Mouse (Mus musculus) thymus, adult 2 months (tissue): Measurements from ENCODE around the gene Tmem189. TPM values are rescaled to one million over a fixed set of nuclear protein-coding genes. Genes with fewer than 3 reads are reported as not detected.

ENCODE experiments used
- DNase-seq: peaks from one replicate; pipeline ENCODE4 v3.0.0; 2021
- H3K27ac ChIP-seq: fragments of 200-500 bp; 2 replicates; pipeline ENCODE4 v1.5.1; 2012; ENCODE audit warnings: low read length, control low read depth; ENCODE audit not compliant: control insufficient read depth, insufficient read depth
- H3K27me3 ChIP-seq: fragments of 200-500 bp; 2 replicates; pipeline ENCODE4 v1.6.1; 2012; ENCODE audit warnings: mild to moderate bottlenecking, low read length, moderate library complexity, mixed read lengths; ENCODE audit not compliant: control insufficient read depth, insufficient read depth
- H3K36me3 ChIP-seq: fragments of 200-500 bp; 2 replicates; pipeline ENCODE4 v1.6.1; 2012; ENCODE audit warnings: mild to moderate bottlenecking, low read length, moderate library complexity; ENCODE audit not compliant: control insufficient read depth, insufficient read depth
- H3K4me1 ChIP-seq: fragments of 200-500 bp; replicated peaks from 2 replicates; pipeline ENCODE4 v1.6.1; 2012; ENCODE audit warnings: low read length; ENCODE audit not compliant: control insufficient read depth, insufficient read depth
- H3K4me3 ChIP-seq: fragments of 200-500 bp; 2 replicates; pipeline ENCODE4 v1.5.1; 2012; ENCODE audit warnings: mild to moderate bottlenecking, low read length, control low read depth, moderate library complexity; ENCODE audit not compliant: control insufficient read depth, insufficient read depth
- CTCF ChIP-seq: fragments of 200-500 bp; IDR thresholded peaks from 2 replicates; pipeline ENCODE4 v1.5.1; 2012; ENCODE audit warnings: mild to moderate bottlenecking, control low read depth, low read length, moderate library complexity, borderline replicate concordance; ENCODE audit not compliant: control insufficient read depth, poor library complexity, insufficient read depth; ENCODE audit errors: extremely low read depth
- POLR2A ChIP-seq: fragments of 200-500 bp; IDR thresholded peaks from 2 replicates; pipeline ENCODE4 v1.6.1; 2012; ENCODE audit warnings: mild to moderate bottlenecking, low read length, control low read depth, moderate library complexity; ENCODE audit not compliant: control insufficient read depth, poor library complexity, insufficient read depth; ENCODE audit errors: extremely low read depth
- WGBS: fragments of 180-500 bp; shearing (Covaris S2); methylation state at CpG from one replicate; pipeline ENCODE4 v1.1.7; 2018; 5-methylcytosine and 5-hydroxymethylcytosine counted together
- polyA plus RNA-seq: library from polyadenylated mRNA; depleted of rRNA; stranded (reverse); fragments of >200 nt; gene quantifications from 2 replicates; pipeline ENCODE4 v1.2.3, GENCODE M21; 2012; rRNA removed

Gene Tmem189
- polyA plus RNA-seq, 1 experiment = 209 TPM

DNA sequence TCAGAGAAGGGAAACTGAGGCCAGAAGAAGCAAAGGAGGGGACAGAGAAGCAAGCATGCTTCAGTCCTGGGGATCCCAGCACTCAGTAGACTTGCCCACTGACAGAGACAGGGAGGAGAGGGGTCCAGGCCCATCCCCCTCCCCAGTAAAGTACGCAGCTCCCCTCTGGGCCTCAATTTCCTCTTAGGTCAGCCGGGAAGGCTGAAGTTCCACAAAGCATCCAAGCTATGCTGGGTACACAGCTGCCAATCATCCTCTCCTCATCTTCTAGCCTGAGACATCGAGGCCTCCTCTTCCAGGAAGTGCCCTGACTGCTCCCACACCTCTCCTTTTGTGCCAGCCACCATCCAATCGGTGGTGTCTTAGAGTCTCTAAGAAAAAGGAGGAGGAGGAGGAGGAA is 93.4 kb downstream of the Tmem189 start:
- WGBS = 96% methylated on average over 3 of the region's 4 CpGs
- no peak overlapping the region for H3K4me3 ChIP-seq
- no peaks in the 10 kb centered on the region for H3K27me3 ChIP-seq
- no peak for DNase-seq
- H3K27ac ChIP-seq = no peak overlapping the region
- H3K36me3 ChIP-seq = no peaks in the 10 kb centered on the region
- TF ChIP-seq POLR2A = no peak
- no peaks in the 10 kb centered on the region for H3K4me1 ChIP-seq

DNA sequence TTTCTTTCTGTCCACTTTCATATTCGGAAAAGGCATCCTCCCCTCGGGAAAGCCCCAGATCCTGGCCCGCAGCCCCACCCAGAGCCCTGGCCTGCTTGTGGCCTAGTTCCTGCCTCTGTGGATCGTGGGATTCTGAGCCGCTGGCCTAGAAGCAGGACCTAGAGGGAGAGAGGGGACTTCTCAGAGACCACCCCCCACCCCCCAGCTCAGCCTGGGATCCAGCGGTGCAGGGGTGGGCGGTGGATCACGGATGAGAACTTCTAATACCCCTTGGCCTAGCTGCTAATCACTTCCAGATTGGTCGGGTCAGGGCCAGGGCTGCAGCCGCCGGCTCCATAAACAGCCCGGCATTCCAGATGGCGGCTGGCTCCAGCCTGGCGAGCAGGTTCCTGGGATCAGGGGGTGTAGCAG is 93.9 kb downstream of the Tmem189 start:
- no peak overlapping the region for H3K4me3 ChIP-seq
- 93% methylated on average over 14 of the region's 14 CpGs for WGBS
- H3K4me1 ChIP-seq = no peaks in the 10 kb centered on the region
- TF ChIP-seq CTCF = no peak
- no peak for TF ChIP-seq POLR2A
- no peak overlapping the region for H3K27ac ChIP-seq
- H3K36me3 ChIP-seq = no peaks in the 10 kb centered on the region
- H3K27me3 ChIP-seq = no peaks in the 10 kb centered on the region
- no peak for DNase-seq

DNA sequence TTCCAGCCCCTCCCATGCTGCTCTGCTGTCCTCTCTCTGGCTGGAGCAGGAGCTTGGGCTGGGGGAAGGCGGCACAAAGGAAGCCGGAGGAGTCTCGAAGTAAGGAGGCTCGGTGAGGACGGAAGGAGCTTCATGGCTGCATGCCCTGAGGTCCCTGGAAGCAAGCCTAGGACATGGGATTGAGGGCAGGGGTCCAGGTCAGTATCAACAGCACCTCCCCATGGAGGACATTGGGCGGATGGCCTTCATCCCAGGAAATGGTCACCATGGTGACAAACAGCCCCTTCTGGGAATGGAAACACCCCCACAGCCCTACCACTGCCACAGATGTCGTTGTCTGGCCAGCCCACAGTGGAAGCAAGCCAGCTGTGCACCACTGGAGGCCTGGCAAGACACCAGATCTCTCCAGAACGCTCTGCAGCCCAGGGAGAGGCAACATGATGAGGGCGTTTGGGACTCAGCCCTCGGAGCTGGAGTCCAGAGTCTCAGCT is 95.1 kb downstream of the Tmem189 start:
- H3K36me3 ChIP-seq = no peaks in the 10 kb centered on the region
- H3K4me3 ChIP-seq = no peak overlapping the region
- WGBS = 84% methylated on average over 10 of the region's 10 CpGs
- peaks cover under 1% of the 10 kb centered on the region; the same call in 1 of the 2 replicates for H3K4me1 ChIP-seq
- no peak overlapping the region for H3K27ac ChIP-seq
- TF ChIP-seq POLR2A (no peak), CTCF (no peak)
- H3K27me3 ChIP-seq = no peaks in the 10 kb centered on the region
- no peak for DNase-seq

DNA sequence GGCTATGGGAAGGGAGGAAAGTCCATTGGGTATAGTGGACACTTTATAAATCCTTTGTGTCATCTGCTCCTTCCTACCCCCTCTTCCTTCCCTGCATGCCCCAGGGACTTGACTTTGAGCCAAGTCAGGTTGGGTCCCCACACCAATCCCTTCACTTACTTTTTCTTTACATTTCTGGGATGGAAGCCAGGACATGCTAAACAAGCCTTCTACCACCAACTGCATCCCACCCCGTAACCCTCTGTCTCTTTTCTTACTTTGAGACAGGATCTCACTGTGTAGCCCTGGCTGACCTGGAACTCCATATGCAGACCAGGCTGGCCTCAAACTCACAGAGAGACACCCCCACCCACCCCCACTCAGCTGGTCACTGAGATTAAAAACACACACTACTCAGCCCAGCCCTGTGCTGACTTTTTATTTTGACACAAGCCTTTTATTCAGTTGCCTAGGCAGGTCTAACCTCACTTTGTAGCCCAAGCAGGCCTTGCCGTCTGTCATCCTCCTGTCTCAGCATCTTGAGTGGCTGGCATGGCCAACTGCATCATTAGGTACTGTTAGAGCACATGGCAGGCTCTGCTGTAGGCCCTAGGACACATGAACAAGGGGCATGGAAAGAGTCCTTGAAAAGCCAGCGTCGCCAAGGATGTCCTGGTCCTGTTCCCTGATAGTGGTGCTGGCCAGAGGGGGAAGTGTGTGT is 95.9 kb downstream of the Tmem189 start:
- H3K4me1 ChIP-seq = peaks cover 7% of the 10 kb centered on the region; the same call in 1 of the 2 replicates
- no peaks in the 10 kb centered on the region for H3K36me3 ChIP-seq
- no peak overlapping the region for H3K27ac ChIP-seq
- TF ChIP-seq POLR2A (no peak), CTCF (no peak)
- no peaks in the 10 kb centered on the region for H3K27me3 ChIP-seq
- no peak for DNase-seq
- H3K4me3 ChIP-seq = no peak overlapping the region
- WGBS = 99% methylated on average over 4 of the region's 4 CpGs

Other genes starting within 250 kb of the Tmem189 start
- gene Rnf114, start 197.2 kb downstream of the Tmem189 start, polyA plus RNA-seq = 189 and 234 TPM in 2 replicates
- 60.6 and 65.2 TPM in 2 replicates for gene Spata2, start 196.9 kb downstream of the Tmem189 start, polyA plus RNA-seq
- 10.6 and 10.7 TPM in 2 replicates for gene Snai1, start 151.6 kb downstream of the Tmem189 start, polyA plus RNA-seq
- gene Ube2v1, start 57.7 kb downstream of the Tmem189 start, polyA plus RNA-seq = 161 and 174 TPM in 2 replicates
- 9.5 and 15.3 TPM in 2 replicates for gene Gm20431, start 28.3 kb downstream of the Tmem189 start, polyA plus RNA-seq
- gene Cebpb, start 907 bp downstream of the Tmem189 start, polyA plus RNA-seq = 69.6 and 135 TPM in 2 replicates
- 97.1 and 97.8 TPM in 2 replicates for gene Ptpn1, start 242.2 kb upstream of the Tmem189 start, polyA plus RNA-seq